In genomic region chr11:54778131-54778844, GRCm38 (mm10) we compare ENCODE assay signal across 12 mouse cellular contexts. TPM values are rescaled to one million over a fixed set of nuclear protein-coding genes. Genes with fewer than 3 reads are reported as not detected.
A peak's percentile ranks its signal among the peaks of the same experiment; 100 is the strongest.
DNase-seq lines count a peak whose midpoint lies in the region; ATAC-seq and TF ChIP-seq lines count a peak whose summit lies in the region.
"Had no signal": no experiment of that assay in that cellular context is flagged by ENCODE, and none has a peak within 500 bp of the region (broad histone marks: within the 10 kb centered on the region; RNA-seq: fewer than 3 reads in every experiment).

No protein-coding gene starts in this region.

- no peak overlapping the region for H3K9ac ChIP-seq in lung, postnatal 0 days (replicated peaks; ENCODE audit: low read depth)
- H3K9ac ChIP-seq in heart, embryonic 11.5 days (ENCODE audit: low read depth, low read length): no peak overlapping the region

- no peaks in the 10 kb centered on the region for H3K36me3 ChIP-seq in lung, postnatal 0 days (ENCODE audit: insufficient read depth, low read length)
- H3K36me3 ChIP-seq in heart, embryonic 11.5 days (ENCODE audit: control insufficient read depth, insufficient read depth, low read length): no peaks in the 10 kb centered on the region

- H3K4me1 ChIP-seq in lung, postnatal 0 days (ENCODE audit: insufficient read depth, low read depth, low read length): peaks cover 13% of the 10 kb centered on the region
- H3K4me1 ChIP-seq in heart, embryonic 11.5 days (ENCODE audit: control insufficient read depth, insufficient read depth, low read length): peaks cover 30% of the 10 kb centered on the region

- TF ChIP-seq EP300 in lung, postnatal 0 days (IDR thresholded peaks at IDR 0.05): no peak

- H3K9me3 ChIP-seq in lung, postnatal 0 days (ENCODE audit: low read length): no peaks in the 10 kb centered on the region
- H3K9me3 ChIP-seq in heart, embryonic 11.5 days (replicated peaks; ENCODE audit: control insufficient read depth, low read length): no peaks in the 10 kb centered on the region

- no peak for TF ChIP-seq CTCF in lung, postnatal 0 days (IDR thresholded peaks at IDR 0.05)

- DNase-seq in adrenal gland, adult (ENCODE audit: inconsistent age in 2 of 2, low spot score in 1 of 2): peak; percentile 39 to 55
- no peak for DNase-seq in adrenal gland, postnatal 25 days
- DNase-seq in lung, postnatal 10 days: peak; percentile 24
- no peak for DNase-seq in lung, postnatal 0 days (ENCODE audit: low spot score)
- DNase-seq in naive thymus-derived CD4-positive, alpha-beta T cell, adult 2 months (ENCODE audit: low read depth): peak; percentile 37
- no peak for DNase-seq in left cerebral cortex, postnatal 36 days (ENCODE audit: low spot score in 2 of 2)
- no peak for DNase-seq in ovary, postnatal 14 days (ENCODE audit: low spot score)
- DNase-seq: cerebellum, postnatal 25 days; liver had no signal

- no peak overlapping the region for H3K4me2 ChIP-seq in lung, postnatal 0 days (replicated peaks; ENCODE audit: low read depth, low read length)
- H3K4me2 ChIP-seq in heart, embryonic 11.5 days: no peak overlapping the region

- no peak for ATAC-seq in lung, postnatal 0 days
- ATAC-seq in heart, embryonic 11.5 days (replicated peaks; ENCODE audit: insufficient number of reproducible peaks, low FRiP score, low TSS enrichment): no peak
- ATAC-seq: forebrain, embryonic 16.5 days; intestine, postnatal 0 days had no signal

- intact Hi-C loops in left cerebral cortex, postnatal 36 days (cut with DNase I): no loop called here

- WGBS in lung, postnatal 0 days: 38% methylated on average over 1 of the region's 1 CpGs
- whole genome bisulfite sequencing in heart, embryonic 11.5 days (ENCODE audit: insufficient replicate concordance): 22% methylated on average over 1 of the region's 1 CpGs

- no peak overlapping the region for H3K4me3 ChIP-seq in lung, postnatal 0 days (ENCODE audit: low read depth, low read length)
- no peak overlapping the region for H3K4me3 ChIP-seq in heart, embryonic 11.5 days (ENCODE audit: low read depth, low read length)

- no peak overlapping the region for H3K27ac ChIP-seq in lung, postnatal 0 days (ENCODE audit: low read length)
- H3K27ac ChIP-seq in heart, embryonic 11.5 days (ENCODE audit: low read depth, low read length): peak overlapping the region; percentile 35; the same call in 1 of the 2 replicates

- no peaks in the 10 kb centered on the region for H3K27me3 ChIP-seq in lung, postnatal 0 days (replicated peaks; ENCODE audit: insufficient read depth, low read length)
- no peaks in the 10 kb centered on the region for H3K27me3 ChIP-seq in heart, embryonic 11.5 days (ENCODE audit: control insufficient read depth, insufficient read depth, low read length)

RNA-seq across cellular contexts. Expression of gene Cdc42se2, which starts 9.2 kb away (rescaled TPM):
- total RNA-seq in adrenal gland, postnatal 25 days (2021): 20.8 and 25.1 TPM in 2 replicates
- 56.3 and 62.5 TPM in 2 replicates for polyA plus RNA-seq in lung, postnatal 0 days (2015; fragmentation: Nextera tagmentation; extraction: Ambion mirVana)
- 65.6 and 70.3 TPM in 2 replicates for polyA plus RNA-seq in heart, embryonic 11.5 days (2014; fragmentation: Nextera tagmentation; extraction: Ambion mirVana)
- total RNA-seq in left cerebral cortex, postnatal 36 days (2021): 100 to 1,000 TPM; 130 to 148 TPM

Comparison
In these comparisons a context has a peak if more than half of its experiments do, and no peak if none do; other contexts are left out.
1. DNase-seq: peak in adrenal gland, adult (2 of 2), lung, postnatal 10 days (single experiment) and naive thymus-derived CD4-positive, alpha-beta T cell, adult 2 months (single experiment); none in adrenal gland, postnatal 25 days (single experiment), lung, postnatal 0 days (single experiment), left cerebral cortex, postnatal 36 days (0 of 2) and ovary, postnatal 14 days (single experiment).